Mouse (Mus musculus) NIH3T3 (cell line): Measurements from ENCODE around the gene Gm49345.
A peak's percentile ranks its signal among the peaks of the same experiment; 100 is the strongest.

Source experiments
- DNase-seq: peaks from one replicate; pipeline ENCODE4 v3.0.0-alpha.2; 2012; ENCODE audit warnings: low read depth

The Gm49345 gene

DNA sequence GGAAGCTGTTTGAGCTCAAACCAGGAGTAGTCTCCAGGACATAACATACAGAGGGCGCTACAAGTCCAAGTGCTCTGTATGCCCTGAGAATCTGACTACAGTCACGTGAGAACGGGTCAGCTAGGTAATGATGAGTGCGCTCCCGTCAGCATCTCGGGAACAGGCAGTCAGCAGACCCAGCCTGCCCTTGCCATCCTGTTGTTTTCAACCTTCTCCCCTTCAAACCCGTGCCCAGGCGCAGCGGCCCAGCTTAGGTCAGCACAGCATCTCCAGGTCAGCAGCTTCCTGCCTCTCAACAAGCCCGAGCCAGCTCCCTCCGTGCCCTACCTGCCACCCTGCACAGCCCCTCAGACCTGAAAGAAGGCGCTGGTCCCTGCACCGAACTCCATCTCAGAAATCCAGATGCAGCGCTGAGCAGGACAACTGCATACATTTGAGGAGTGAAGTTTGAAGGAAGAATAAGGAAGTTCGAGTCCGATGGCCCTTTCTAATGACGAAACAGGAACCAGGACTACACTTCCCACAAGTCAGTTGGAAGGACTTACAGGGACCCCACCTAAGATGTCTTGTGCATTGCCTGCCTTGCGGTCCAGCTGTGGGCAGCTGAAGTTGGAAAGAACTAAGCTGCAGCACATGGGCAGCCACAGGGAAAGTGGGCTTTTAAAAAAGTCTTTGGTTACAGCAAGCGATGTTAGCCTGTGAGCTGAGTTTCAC lies at the start of gene Gm49345, which contains the start of gene Zfp729a:
Gene Gm49345 (minus strand): TSS at position 476 of the 714 bp plus-strand sequence.
Gene Zfp729a (minus strand): TSS at position 498 of the 714 bp plus-strand sequence.
- peak; percentile 92 for DNase-seq

DNA sequence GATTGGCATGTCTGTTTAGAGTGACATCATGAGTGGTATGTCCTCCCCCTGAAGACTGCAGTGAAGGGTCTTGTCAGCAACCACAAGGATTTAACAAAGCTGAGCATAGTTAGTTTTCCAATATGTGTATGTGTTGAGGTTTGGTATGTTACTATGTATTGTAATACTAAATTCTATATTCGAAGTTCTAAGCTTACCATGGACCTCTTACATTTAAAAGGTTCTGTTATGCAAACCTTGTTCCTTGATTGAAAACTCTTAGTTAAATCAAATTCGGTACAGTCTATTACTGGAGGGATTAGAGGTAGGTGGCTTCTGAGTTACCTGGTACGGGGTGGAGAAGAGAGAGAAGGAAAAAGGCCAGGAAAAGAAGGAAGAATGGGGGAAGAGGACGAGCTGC lies 49.4 kb upstream of the Gm49345 start, which contains the start of gene Zfp738:
Gene Zfp738 (minus strand): TSS at position 101 of the 400 bp plus-strand sequence.
- DNase-seq = no peak

DNA sequence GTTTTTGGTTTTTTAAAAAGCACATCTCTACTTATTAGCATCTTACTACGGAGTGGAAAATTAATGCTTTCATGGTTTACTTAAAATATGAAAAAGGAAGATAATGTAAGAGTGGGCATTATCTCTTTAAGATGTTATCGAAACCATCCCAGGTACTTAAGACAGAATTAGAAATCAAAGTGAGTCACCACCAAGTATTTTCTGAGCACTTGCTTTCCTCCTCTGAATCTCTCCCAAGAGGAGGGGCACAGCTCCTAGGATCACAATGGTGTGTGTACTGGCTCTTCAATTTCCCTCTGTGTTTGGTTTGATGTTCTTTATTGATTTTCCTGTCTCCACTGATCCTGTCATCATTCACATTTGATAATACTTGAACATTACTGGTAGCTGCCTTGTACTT lies 46.3 kb upstream of the Gm49345 start:
- DNase-seq = peak; percentile 24

DNA sequence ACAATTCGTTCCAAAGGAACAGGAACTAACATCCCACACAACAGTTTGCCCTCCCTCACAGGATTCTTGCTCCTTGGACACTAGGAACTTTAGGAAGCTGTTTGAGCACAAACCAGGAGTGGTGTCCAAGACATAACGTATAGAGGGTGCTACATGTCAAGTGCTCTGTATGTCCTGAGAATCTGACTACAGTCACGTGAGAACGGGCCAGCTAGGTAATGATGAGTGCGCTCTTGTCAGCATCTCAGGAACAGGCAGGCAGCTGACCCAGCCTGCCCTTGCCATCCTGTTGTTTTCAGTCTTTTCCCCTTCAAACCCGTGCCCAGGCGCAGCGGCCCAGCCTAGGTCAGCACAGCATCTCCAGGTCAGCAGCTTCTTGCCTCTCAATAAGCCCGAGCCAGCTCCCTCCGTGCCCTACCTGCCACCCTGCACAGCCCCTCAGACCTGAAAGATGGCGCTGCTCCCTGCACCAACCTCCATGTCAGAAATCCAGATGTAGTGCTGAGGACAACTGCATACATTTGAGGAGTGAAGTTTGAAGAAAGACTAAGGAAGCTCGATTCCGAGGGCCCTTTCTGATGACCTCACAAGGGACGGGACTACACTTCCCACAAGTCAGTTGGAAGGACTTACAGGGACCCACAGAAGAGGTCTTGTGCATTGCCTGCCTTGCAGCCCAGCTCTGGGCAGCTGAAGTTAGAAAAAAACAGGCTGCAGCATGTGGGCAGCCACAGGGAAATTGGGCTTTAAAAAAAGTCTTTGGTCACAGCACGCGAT lies 45.6 kb upstream of the Gm49345 start:
- DNase-seq = peak; percentile 89

DNA sequence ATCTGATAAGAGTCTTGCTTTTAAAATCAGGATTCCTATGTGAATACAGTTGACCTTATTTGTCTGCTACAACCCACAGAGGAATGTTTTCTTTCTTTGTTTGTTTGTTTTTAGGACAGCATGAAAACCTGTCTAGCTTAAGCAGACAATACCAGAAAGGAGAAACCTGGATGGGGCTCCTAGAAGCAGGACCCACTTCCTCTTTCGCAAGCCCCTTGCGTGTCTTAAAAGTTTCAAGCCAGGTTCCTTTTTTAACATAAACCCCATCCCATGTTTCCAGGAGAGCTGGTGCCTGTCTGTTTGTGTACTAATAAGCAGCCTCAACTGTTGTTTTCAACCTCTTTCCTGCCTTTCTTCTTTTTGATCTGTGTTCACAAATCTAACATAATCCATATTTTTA lies 37.3 kb upstream of the Gm49345 start:
- no peak for DNase-seq

DNA sequence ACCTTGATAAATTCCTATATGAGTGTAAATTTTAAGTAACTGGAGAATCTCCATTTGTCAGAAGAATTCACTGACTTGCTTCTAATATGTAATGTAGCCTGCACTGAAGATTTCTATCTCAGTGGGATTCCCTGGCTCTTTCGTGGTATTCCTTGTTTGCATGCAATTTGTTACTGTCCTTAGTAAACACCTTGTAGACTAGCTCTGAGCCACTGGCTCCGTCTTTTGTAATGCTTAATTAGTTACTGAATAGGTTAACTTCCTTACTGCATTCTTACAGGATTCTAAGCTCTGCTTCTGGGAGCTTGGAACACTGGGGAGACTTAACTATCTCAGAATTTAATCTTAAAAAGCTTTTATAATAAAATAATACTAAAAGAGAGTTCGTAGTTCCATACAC lies 14.9 kb upstream of the Gm49345 start:
- DNase-seq = no peak

DNA sequence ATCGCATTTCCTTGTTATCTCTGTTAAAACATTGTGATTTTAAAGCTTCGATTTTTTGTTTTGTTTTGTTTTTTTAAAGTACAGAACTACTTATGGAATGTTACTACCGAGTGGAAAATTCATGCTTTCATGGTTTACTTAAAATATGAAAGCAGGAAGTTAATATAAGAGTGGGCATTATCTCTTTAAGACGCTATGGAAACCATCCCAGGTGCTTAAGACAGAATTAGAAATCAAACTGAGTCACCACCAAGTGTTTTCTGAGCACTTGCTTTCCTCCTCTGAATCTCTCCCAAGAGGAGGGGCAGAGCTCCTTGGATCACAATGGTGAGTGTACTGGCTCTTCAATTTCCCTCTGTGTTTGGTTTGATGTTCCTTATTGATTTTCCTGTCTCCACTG lies 27.5 kb downstream of the Gm49345 start:
- peak; percentile 31 for DNase-seq

DNA sequence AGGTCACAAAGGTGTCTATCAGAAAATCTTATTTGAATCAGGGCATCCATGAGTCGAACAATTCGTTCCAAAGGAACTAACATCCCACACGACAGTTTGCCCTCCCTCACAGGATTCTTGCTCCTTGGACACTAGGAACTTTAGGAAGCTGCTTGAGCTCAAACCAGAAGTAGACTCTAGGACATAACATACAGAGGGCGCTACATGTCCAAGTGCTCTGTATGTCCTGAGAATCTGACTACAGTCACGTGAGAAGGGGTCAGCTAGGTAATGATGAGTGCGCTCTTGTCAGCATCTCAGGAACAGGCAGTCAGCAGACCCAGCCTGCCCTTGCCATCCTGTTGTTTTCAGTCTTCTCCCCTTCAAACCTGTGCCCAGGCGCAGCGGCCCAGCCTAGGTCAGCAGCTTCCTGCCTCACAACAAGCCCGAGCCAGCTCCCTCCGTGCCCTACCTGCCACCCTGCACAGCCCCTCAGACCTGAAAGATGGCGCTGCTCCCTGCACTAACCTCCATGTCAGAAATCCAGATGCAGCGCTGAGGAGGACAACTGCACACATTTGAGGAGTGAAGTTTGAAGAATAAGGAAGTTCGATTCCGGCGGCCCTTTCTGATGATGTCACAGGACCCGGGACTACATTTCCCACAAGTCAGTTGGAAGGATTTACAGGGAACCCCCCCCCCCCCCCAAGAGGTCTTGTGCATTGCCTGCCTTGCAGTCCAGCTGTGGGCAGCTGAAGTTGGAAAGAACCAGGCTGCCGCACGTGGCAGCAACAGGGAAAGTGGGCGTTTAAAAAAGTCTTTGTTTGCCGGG lies 28.3 kb downstream of the Gm49345 start, which contains the start of gene Zfp729b:
Gene Zfp729b (minus strand): TSS at position 642 of the 811 bp plus-strand sequence.
- peak; percentile 90 for DNase-seq

DNA sequence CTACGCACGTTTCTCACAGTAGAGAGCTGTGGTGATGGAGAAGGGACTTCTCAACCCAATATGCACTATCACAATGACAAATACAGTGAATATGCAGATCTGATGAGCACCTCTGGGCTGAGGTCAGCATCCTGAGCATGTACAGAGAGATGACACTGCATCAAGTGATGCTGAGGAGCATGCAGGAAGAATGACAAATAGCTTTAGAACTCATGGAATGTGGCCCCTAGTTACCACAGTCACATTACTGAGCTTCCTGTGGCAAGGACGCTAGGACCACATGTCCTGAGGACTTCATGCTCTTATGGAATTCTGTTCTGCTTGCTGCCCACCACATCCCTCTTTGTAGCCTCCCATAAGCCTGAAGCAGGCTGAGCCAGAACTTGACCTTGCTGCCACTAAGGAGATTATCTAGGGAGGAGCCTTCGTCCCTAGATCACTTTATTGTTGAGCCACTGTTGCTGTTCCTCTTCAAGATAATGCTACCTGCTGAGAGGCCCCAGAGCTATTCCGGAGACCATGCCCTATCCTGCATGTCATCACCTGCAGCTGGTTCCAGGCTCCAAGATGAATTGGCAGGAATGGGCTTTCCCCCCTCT lies 64.9 kb downstream of the Gm49345 start:
- no peak for DNase-seq

DNA sequence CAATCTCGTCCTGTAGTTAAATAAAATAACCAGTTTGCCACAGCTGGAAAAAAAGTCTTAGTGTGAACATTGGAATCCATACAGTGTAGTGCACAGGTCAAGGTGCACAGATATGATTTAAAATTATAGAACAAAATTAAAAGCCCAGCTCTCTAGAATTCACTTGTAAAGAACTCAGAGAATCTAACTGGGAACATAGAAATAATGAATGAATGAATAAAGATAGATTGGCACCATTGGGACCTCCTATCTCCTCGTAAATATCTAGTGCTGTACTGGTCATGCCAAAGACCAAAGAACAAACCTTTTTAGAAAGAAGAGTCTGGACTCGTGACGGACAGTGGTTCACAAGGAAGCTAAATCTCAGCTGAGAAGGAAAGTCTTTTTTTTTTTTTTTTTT lies 83.8 kb downstream of the Gm49345 start, which contains the start of gene Zfp748:
Gene Zfp748 (minus strand): TSS at position 101 of the 400 bp plus-strand sequence.
- DNase-seq = no peak

DNA sequence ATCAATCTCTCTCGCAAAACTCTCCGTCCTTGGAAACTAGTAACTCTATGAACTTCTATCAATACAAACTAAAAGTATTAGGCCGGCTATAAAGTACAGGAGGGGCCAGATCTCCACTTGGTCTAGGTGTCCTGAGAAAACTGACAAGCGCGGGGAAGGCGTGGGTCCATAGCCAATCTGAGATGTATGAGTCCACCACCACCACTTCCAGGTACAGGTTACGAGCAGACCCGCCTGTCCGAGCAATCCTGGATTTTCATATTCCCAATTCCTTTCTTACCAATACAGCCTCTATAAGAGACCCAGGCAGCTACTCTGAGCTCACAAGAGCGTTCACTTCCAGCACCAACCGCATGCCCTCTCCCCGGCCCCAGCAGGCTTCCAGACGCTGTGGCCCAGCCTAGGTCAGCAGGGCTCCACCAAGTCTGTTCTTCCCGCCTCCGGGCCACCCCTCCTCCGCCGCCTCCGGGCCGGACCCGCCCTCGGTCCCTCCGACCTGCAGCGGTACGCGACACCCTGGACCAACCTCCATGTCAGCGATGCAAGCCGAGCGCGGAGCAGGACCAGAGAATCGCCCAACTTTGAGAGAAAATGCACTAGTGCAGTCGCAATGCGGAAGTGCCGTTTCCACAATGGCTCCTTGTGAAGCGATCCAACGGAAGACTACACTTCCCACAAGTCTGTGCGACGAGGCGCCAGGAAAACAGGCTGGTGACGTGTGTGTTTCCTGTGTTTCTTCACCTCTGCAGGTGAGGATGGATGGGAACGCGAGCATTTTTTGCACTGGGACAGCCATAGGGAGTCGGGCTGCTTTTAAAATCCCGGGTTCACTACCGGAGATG lies 84.8 kb downstream of the Gm49345 start:
- DNase-seq = peak; percentile 87

DNA sequence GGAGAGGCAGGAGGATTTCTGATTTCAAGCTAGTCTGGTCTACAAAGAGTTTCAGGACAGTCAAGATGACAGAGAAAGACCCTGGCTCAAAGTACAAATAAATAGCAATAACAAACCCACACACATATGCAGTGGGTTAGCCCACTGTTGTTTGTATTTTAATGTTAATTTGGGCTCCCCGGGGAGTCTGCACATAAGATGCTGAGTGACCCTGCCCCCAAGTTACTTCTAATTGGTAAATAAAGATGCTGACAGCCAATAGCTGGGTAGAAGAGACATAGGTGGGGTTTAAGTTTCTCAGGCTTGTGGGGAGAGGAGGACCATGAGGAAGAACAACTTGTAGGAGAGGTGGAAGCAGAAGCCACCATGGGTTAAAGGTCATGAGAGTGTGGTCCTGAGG lies 91.6 kb downstream of the Gm49345 start:
- no peak for DNase-seq
